Mouse (Mus musculus): Measurements from ENCODE around the gene 6030458C11Rik. TPM values are rescaled to one million over a fixed set of nuclear protein-coding genes. Genes with fewer than 3 reads are reported as not detected.
A peak's percentile ranks its signal among the peaks of the same experiment; 100 is the strongest.

6030458C11Rik gene
- total and polyA plus RNA-seq, 2 experiments from 2014 or later, result 21.0 to 31.5 TPM

DNA sequence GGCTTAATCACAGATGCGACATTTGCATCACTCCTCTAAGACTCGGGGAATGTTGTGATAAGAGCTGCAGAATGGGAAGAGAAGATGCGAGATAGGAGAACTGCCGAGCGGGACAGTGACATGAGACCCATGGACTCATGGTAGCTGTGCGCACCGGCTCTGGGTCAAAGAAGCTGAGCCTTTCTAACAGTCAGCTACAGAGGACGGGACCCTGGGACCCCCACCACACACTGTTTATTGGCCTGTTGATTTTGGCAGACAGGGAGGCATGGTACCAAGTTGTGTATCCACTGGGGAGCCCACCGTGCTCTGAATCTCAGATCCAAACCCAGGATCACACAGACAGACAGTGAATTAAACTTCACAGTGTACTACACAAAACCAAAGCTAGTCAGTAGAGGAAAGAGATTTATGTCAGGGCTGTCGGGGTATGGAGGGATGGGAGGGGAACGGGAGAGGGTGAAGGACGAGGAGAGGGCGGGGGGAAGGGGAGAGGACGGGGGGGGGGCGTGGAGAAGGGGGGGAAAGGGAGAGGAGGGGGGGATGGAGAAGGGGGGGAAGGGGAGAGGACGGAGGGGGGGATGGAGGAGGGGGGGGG, 42.6 kb downstream of the 6030458C11Rik start:
- Histone ChIP-seq H3K9me3 (ENCODE audit: low read length) (no peaks in the 10 kb centered on the region), H3K9ac (no peak overlapping the region), H3K4me2 (ENCODE audit: low read depth) (no peak overlapping the region), H3K27me3 (ENCODE audit: insufficient read depth, low read length) (no peaks in the 10 kb centered on the region), H3K4me1 (ENCODE audit: insufficient read depth) (no peaks in the 10 kb centered on the region), H3K36me3 (ENCODE audit: insufficient read depth) (no peaks in the 10 kb centered on the region), H3K4me3 (ENCODE audit: low read depth, low read length) (no peak overlapping the region), H3K27ac (ENCODE audit: low read depth, low read length) (no peak overlapping the region)
- DNase-seq, result no peak
- TF ChIP-seq CTCF (IDR thresholded peaks at IDR 0.05; ENCODE audit: low read depth), result no peak
- 77% methylated on average over 14 of the region's 16 CpGs for WGBS
- no peak for ATAC-seq

DNA sequence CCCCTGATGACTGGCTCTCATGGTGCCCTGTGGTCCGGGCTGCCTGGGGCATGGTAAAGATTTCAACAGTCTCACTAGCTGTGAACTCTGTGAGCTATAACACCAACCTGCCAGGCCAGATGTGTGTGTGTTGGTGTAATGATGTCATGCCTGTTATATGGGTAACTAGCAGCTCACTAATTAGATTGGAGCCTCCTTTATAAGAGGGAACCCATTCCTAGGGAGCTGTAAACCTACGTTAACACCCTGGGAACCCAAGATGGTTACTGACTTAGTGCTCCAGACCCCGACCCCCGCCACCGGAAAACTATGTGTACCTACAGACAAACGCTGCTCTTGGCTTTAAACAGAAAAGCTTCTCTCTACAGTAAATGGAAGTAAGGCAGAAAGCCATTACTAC, 43.2 kb downstream of the 6030458C11Rik start:
- ATAC-seq, result no peak
- no peaks in the 10 kb centered on the region for H3K36me3 ChIP-seq (ENCODE audit: insufficient read depth)
- TF ChIP-seq CTCF (IDR thresholded peaks at IDR 0.05; ENCODE audit: low read depth), result no peak
- no peak for DNase-seq
- 89% methylated on average over 6 of the region's 6 CpGs for WGBS
- no peak overlapping the region for H3K4me3 ChIP-seq (ENCODE audit: low read depth, low read length)
- no peaks in the 10 kb centered on the region for H3K9me3 ChIP-seq (ENCODE audit: low read length)
- H3K27me3 ChIP-seq (ENCODE audit: insufficient read depth, low read length), result no peaks in the 10 kb centered on the region
- H3K27ac ChIP-seq (ENCODE audit: low read depth, low read length), result no peak overlapping the region
- H3K4me1 ChIP-seq (ENCODE audit: insufficient read depth), result no peaks in the 10 kb centered on the region
- no peak overlapping the region for H3K4me2 ChIP-seq (ENCODE audit: low read depth)
- no peak overlapping the region for H3K9ac ChIP-seq

DNA sequence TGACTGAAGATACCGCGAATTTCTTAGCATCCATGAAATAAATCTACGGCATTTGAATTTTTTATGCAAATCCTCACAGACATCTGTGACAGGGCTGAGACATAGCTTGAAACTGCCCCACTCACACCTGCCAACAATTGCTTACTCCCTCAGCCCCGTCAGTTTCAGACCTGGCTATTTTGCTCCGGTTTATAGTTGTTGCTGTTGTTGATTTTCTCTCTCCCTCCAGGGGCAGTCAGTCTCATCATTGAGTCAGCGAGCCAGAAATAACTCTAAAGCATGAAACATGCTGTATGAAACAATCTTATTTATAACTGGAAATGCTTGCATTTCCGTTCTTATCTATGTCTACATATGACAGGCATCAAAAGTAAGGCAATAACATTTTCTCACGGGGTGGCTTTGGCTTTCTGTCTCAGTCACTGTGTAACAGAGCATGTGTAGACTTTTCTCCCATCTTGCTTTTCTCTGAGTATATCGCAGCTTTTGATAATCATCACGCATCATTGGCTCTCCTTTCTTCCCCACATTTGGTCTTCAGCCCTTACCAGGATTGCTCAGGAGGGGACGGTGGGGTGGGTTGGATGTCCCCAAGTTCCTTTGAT, 50.2 kb downstream of the 6030458C11Rik start:
- Histone ChIP-seq H3K4me3 (ENCODE audit: low read depth, low read length) (no peak overlapping the region), H3K9me3 (ENCODE audit: low read length) (no peaks in the 10 kb centered on the region), H3K36me3 (ENCODE audit: insufficient read depth) (no peaks in the 10 kb centered on the region), H3K4me1 (ENCODE audit: insufficient read depth) (no peaks in the 10 kb centered on the region), H3K27me3 (ENCODE audit: insufficient read depth, low read length) (no peaks in the 10 kb centered on the region), H3K9ac (no peak overlapping the region), H3K27ac (ENCODE audit: low read depth, low read length) (no peak overlapping the region; the same call in 1 of the 2 replicates), H3K4me2 (ENCODE audit: low read depth) (no peak overlapping the region)
- 50% methylated on average over 11 of the region's 11 CpGs for WGBS
- DNase-seq, result peak; percentile 32
- ATAC-seq, result peak; percentile 61
- 0 out of 2 replicates have a peak, but pooled peaks have one; percentile 13 for TF ChIP-seq CTCF (IDR thresholded peaks at IDR 0.05; ENCODE audit: low read depth)

DNA sequence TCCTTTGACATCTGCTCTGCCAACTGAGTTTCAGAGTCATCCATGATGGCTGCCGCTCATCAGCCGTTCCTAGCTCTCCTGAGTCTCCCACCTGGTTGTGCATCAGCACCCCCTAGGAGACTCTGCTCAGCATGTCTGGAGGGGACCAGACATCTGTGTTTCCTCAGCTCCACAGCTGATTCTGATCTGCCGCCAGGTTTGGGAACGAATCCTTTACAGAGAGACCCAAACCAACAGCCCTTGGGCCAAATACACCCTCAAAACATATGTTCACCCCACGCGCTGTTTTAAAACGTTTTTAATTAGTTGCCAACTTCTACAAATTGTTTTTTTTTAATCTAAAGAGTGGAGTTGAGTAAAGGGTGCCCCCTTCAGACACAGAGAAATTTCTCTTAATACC, 53.5 kb downstream of the 6030458C11Rik start:
- whole genome bisulfite sequencing, result 66% methylated on average over 7 of the region's 7 CpGs
- H3K9ac ChIP-seq, result no peak overlapping the region
- no peaks in the 10 kb centered on the region for H3K4me1 ChIP-seq (ENCODE audit: insufficient read depth)
- DNase-seq, result peak; percentile 61
- no peak overlapping the region for H3K27ac ChIP-seq (ENCODE audit: low read depth, low read length)
- H3K27me3 ChIP-seq (ENCODE audit: insufficient read depth, low read length), result no peaks in the 10 kb centered on the region
- peak; percentile 34; the same call in 1 of the 2 replicates for ATAC-seq
- H3K9me3 ChIP-seq (ENCODE audit: low read length), result no peaks in the 10 kb centered on the region
- no peak overlapping the region for H3K4me2 ChIP-seq (ENCODE audit: low read depth)
- no peaks in the 10 kb centered on the region for H3K36me3 ChIP-seq (ENCODE audit: insufficient read depth)
- no peak for TF ChIP-seq CTCF (IDR thresholded peaks at IDR 0.05; ENCODE audit: low read depth)
- no peak overlapping the region for H3K4me3 ChIP-seq (ENCODE audit: low read depth, low read length)

DNA sequence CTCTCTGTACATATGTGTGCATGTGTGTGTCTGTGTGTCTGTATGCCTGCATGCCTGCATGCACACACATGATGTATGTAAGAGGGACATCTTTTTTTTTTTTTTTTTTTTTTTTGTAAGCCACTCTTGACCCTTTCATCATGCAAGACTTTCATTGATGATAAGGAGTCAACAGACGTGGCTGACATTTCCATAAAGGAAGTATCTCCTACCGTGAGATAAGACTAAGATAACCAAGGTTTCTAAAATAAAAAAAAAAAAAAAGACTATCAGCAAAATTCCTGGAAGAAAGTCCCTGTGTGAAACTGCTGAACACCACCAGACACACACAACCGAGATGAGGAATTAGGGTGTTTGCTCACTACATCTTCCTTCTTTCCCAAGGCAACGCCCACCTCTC, 57.6 kb downstream of the 6030458C11Rik start:
- Histone ChIP-seq H3K4me2 (ENCODE audit: low read depth) (no peak overlapping the region), H3K4me3 (ENCODE audit: low read depth, low read length) (no peak overlapping the region), H3K27ac (ENCODE audit: low read depth, low read length) (no peak overlapping the region), H3K27me3 (ENCODE audit: insufficient read depth, low read length) (no peaks in the 10 kb centered on the region), H3K36me3 (ENCODE audit: insufficient read depth) (no peaks in the 10 kb centered on the region), H3K9me3 (ENCODE audit: low read length) (no peaks in the 10 kb centered on the region), H3K4me1 (ENCODE audit: insufficient read depth) (no peaks in the 10 kb centered on the region), H3K9ac (no peak overlapping the region)
- DNase-seq (no peak), ATAC-seq (no peak)
- no peak for TF ChIP-seq CTCF (IDR thresholded peaks at IDR 0.05; ENCODE audit: low read depth)
- 56% methylated on average over 4 of the region's 4 CpGs for WGBS

DNA sequence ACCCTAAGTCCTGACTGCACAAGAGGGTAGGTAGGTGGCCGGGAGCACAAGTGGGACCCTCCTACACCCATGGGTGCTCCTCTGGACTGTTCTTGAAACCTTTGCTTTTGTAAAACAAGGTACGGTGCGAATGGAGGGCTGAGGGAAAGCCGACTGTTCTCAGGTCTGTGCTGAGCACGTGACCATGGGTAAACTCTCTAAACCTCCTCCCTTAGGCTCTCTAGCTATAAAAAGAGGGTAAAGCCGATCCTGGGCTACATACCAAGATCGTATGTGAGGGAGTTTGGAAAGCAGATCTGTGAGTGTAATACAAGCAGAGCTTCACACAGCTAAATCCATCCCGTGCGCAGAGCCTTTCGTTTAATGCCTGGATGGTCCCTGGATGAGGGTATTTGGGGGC, 61.3 kb downstream of the 6030458C11Rik start:
- Histone ChIP-seq H3K4me1 (ENCODE audit: insufficient read depth) (no peaks in the 10 kb centered on the region), H3K4me3 (ENCODE audit: low read depth, low read length) (no peak overlapping the region), H3K27ac (ENCODE audit: low read depth, low read length) (no peak overlapping the region; the same call in 1 of the 2 replicates), H3K36me3 (ENCODE audit: insufficient read depth) (no peaks in the 10 kb centered on the region), H3K9me3 (ENCODE audit: low read length) (no peaks in the 10 kb centered on the region), H3K9ac (no peak overlapping the region), H3K27me3 (ENCODE audit: insufficient read depth, low read length) (no peaks in the 10 kb centered on the region), H3K4me2 (ENCODE audit: low read depth) (no peak overlapping the region)
- WGBS, result 60% methylated on average over 10 of the region's 10 CpGs
- DNase-seq, result peak; percentile 33
- TF ChIP-seq CTCF (IDR thresholded peaks at IDR 0.05; ENCODE audit: low read depth), result no peak
- peak; percentile 65 for ATAC-seq

DNA sequence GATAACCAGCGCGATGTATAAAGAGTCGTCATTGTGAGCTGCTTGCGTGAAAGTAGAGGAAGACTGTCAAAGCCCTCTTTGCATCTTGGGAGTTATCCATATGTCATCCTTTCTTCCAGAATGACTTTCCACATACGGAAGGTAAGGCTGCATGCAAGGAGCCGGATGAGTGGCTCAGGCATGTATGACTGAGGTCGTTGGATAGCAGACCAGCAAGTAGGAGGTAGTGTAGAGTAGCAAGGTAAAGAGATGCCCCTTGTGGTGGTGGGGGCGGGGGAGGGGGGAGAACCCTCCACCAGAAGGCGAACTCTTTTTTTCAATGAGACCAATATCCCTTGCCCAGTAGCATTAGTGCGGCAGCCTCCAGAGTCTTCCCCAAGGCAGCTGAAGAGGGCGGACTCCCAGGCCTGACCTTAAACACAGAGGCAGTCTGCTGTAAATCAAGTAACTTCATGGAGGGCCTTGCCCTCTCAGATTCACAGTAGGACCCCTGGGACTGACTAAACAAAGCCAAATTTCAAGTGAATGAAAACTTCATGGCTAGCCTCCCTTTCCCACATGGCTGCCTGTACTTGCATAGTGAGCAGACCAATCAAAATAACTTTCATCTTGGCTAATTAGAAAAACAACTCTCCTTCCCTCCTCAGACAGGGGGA, 62.1 kb downstream of the 6030458C11Rik start:
- Histone ChIP-seq H3K27me3 (ENCODE audit: insufficient read depth, low read length) (no peaks in the 10 kb centered on the region), H3K27ac (ENCODE audit: low read depth, low read length) (no peak overlapping the region), H3K4me1 (ENCODE audit: insufficient read depth) (no peaks in the 10 kb centered on the region), H3K4me3 (ENCODE audit: low read depth, low read length) (no peak overlapping the region), H3K9ac (no peak overlapping the region), H3K4me2 (ENCODE audit: low read depth) (no peak overlapping the region), H3K9me3 (ENCODE audit: low read length) (no peaks in the 10 kb centered on the region), H3K36me3 (ENCODE audit: insufficient read depth) (no peaks in the 10 kb centered on the region)
- ATAC-seq (no peak), DNase-seq (no peak)
- WGBS, result 70% methylated on average over 11 of the region's 11 CpGs
- no peak for TF ChIP-seq CTCF (IDR thresholded peaks at IDR 0.05; ENCODE audit: low read depth)

Data from forebrain, postnatal 0 days (tissue).